Mouse (Mus musculus) embryonic fibroblast, embryonic 13.5 days (primary cell): Measurements from ENCODE around the gene Itgb5. TPM values are rescaled to one million over a fixed set of nuclear protein-coding genes. Genes with fewer than 3 reads are reported as not detected.

Source experiments
- H3K27ac ChIP-seq: 2 replicates; pipeline ENCODE4 v1.5.1; 2012; ENCODE audit warnings: low read length, control low read depth, inconsistent platforms; ENCODE audit not compliant: insufficient read depth
- H3K4me1 ChIP-seq: 2 replicates; pipeline ENCODE4 v1.6.1; 2011; ENCODE audit warnings: low read length; ENCODE audit not compliant: control insufficient read depth, insufficient read depth
- H3K4me3 ChIP-seq: 2 replicates; pipeline ENCODE4 v1.5.1; 2011; ENCODE audit warnings: mild to moderate bottlenecking, control low read depth, low read length; ENCODE audit not compliant: insufficient read depth
- CTCF ChIP-seq: IDR thresholded peaks from 2 replicates; pipeline ENCODE4 v1.5.1; 2011; ENCODE audit warnings: mild to moderate bottlenecking, control low read depth, low read length, moderate library complexity, borderline replicate concordance; ENCODE audit not compliant: insufficient read depth
- POLR2A ChIP-seq: IDR thresholded peaks from 2 replicates; pipeline ENCODE4 v1.6.1; 2011; ENCODE audit warnings: low read depth, mild to moderate bottlenecking, control low read depth, low read length, moderate library complexity
- polyA plus RNA-seq: library from polyadenylated mRNA; stranded (reverse); fragments of >200 nt; gene quantifications from 2 replicates; pipeline ENCODE4 v1.2.4, GENCODE M21; 2011; ENCODE audit warnings: low read depth; ENCODE audit not compliant: missing spikeins, insufficient read length

The Itgb5 gene
- polyA plus RNA-seq, 1 experiment = 348 TPM

DNA sequence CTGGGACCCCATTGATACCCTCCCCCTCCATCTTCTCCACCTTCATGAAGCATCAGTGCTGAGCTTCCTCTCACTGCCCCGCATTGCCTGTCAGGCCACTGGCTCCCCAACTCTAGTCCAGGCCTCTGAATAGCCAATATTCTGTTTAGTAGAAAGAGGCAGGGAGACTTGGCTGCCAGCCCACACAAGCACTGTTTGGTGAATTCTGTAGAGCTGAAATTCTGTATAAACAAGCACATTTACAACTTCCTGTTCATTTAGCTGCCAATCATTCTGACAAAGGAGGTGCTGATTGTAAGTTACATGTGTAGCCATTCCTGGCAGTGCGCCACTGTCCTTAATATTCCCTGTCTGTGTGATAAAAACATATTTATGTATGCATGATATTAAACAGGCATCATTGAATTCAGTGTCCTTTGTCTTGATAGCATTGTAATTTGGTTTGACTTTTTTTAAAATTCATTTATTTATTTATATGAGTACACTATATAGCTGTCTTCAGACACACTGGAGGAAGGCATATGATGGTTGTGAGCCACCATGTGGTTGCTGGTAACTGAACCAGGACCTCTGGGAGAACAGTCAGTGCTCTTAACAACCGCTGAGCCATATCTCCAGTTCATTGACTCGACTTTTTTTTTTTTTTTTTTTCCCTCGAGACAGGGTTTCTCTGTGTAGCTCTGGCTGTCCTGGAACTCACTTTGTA lies 105.4 kb downstream of the Itgb5 start:
- H3K4me3 ChIP-seq = no peak overlapping the region
- TF ChIP-seq POLR2A = no peak
- TF ChIP-seq CTCF = no peak
- no peak overlapping the region for H3K27ac ChIP-seq
- peaks cover 6% of the 10 kb centered on the region for H3K4me1 ChIP-seq

DNA sequence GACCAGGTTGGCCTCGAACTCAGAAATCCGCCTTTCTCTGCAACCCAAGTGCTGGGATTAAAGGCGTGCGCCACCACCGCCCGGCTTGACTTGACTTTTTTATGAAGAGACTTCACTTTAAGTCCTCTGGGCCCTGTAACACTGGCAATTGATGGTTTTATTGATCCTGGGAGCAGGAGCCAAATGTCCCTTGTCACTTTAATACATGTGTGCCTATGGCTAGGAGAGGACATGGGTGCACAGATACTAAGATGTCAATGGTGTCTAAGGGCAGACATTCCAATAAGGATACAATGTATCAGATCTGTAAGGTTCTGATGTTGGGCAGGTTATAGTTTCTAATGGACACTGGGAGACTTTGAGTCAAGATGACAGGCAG lies 105.9 kb downstream of the Itgb5 start:
- H3K27ac ChIP-seq = no peak overlapping the region
- H3K4me1 ChIP-seq = peaks cover 6% of the 10 kb centered on the region
- no peak for TF ChIP-seq POLR2A
- no peak for TF ChIP-seq CTCF
- no peak overlapping the region for H3K4me3 ChIP-seq

DNA sequence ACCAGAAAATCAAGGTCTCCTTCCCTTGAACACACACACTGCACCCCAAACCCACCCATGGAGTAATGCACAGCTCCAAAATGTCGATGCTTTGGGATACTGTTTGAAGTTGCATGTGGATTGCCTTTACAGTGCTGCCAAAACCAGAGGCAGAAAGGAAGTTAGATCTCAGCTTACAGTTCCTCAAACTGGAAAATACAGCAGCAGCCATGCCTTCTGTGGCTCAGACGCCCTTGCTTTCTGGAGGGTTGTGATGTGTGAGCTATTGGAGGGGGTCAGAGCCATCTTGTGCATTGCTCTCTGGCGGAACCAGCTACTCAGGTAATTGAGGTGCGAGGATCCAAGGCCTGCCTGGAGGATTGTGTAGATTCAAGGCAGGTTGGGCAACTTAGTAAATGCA lies 107.4 kb downstream of the Itgb5 start:
- no peak for TF ChIP-seq CTCF
- no peak overlapping the region for H3K27ac ChIP-seq

GRCm38 (mm10) chr16:33937567-33937966 lies 108.1 kb downstream of the Itgb5 start:
- Histone ChIP-seq H3K4me3 (no peak overlapping the region), H3K4me1 (peaks cover 18% of the 10 kb centered on the region), H3K27ac (no peak overlapping the region)
- TF ChIP-seq CTCF = no peak
- TF ChIP-seq POLR2A = no peak

More for the DNA sequence above, 107.4 kb downstream of the Itgb5 start:
- Histone ChIP-seq H3K4me3 (no peak overlapping the region), H3K4me1 (peaks cover 14% of the 10 kb centered on the region)

DNA sequence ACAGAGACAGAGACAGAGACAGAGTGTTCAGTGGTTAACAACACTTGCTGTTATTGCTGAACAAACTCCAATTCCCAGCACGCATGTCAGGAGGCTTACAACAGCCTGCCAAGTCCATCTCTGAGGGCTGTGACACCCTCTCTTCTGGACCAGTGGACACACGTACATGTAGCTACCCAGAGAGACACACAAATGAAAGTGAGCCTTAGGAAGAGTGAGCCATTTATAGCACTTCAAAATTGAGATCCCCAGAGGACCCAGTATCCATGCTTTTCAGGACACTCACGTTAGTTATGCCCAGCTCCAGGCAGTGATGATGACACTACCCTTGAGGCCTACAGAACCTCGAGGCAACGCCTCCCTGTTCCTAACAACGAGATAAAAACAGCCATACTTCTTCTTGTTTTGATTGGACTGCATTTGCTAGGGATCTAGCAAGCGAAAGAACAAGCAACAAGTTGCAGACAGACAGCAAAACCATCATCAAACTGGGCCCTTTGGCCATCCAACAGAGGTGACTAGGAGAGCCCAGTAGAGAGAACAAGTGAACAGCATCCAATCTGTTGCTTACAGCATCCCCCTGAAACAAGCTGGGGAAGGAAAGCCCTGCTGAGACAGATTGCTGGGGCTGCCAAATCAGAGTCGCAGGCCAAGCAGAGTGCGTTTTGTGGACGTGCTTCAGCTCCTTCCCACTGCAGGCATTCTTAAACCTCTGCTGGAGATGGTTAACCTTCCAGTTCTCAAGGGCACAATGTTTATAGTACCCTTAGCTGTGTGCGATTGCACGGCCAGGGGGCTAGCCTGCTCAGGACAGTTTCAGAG lies 109.1 kb downstream of the Itgb5 start:
- H3K27ac ChIP-seq = no peak overlapping the region
- H3K4me1 ChIP-seq = peaks cover 18% of the 10 kb centered on the region
- no peak for TF ChIP-seq POLR2A
- TF ChIP-seq CTCF = no peak

DNA sequence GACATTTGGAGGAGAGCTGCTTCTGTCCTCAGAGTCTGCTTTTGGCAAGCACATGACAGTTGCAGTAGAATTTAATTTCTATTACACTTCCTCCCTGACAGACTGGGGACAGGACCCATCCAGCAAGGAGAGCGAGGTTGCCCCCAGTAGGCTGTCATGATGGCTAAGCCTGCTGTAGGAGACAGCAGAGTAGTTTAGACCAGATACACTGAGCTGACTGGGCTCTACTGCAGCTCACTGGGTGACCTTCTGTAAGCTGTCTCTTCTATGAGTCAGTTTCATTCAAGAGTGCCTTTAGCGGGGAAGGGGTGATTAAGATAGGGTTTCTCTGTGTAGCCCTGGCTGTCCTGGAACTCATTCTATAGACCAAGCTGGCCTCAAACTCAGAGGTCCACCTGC lies 109.7 kb downstream of the Itgb5 start:
- Histone ChIP-seq H3K4me3 (no peak overlapping the region), H3K4me1 (peaks cover 18% of the 10 kb centered on the region), H3K27ac (no peak overlapping the region)
- no peak for TF ChIP-seq POLR2A
- TF ChIP-seq CTCF = no peak

More for the DNA sequence above, 109.1 kb downstream of the Itgb5 start:
- H3K4me3 ChIP-seq = no peak overlapping the region

GRCm38 (mm10) chr16:33939636-33940035 lies 110.2 kb downstream of the Itgb5 start:
- TF ChIP-seq CTCF = no peak
- no peak for TF ChIP-seq POLR2A
- H3K4me1 ChIP-seq = peaks cover 15% of the 10 kb centered on the region

GRCm38 (mm10) chr16:33940095-33940494 lies 110.6 kb downstream of the Itgb5 start:
- Histone ChIP-seq H3K27ac (no peak overlapping the region), H3K4me1 (peaks cover 15% of the 10 kb centered on the region), H3K4me3 (no peak overlapping the region)
- no peak for TF ChIP-seq POLR2A
- no peak for TF ChIP-seq CTCF

More at GRCm38 (mm10) chr16:33939636-33940035, 110.2 kb downstream of the Itgb5 start:
- Histone ChIP-seq H3K27ac (no peak overlapping the region), H3K4me3 (no peak overlapping the region)

- Histone ChIP-seq H3K4me3 (no peak overlapping the region), H3K4me1 (peaks cover 15% of the 10 kb centered on the region), H3K27ac (peak overlapping the region; percentile 32)
- TF ChIP-seq CTCF (no peak), POLR2A (no peak)
Measured at GRCm38 (mm10) chr16:33941271-33941781, 111.9 kb downstream of the Itgb5 start.

DNA sequence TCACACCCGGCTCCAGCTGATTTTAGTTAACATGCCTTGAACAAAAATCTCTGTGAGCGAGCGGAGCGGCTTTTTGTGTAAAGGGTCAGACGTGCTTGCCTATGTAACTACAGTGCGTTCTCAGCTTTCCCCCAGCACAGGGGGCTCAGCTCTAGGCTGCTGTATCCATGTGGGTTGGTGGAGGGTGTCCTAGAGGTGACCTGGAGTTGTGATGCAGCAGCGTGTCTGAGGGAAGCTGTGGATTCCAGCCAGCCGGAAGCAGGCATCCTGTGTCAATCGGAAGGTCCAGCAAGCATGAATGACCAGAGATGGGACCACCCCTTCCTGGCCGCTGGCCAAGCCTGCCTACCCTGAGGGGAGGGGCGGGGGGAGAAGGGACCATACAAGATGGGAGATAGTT lies 112.9 kb downstream of the Itgb5 start:
- no peak for TF ChIP-seq POLR2A
- TF ChIP-seq CTCF = no peak
- H3K4me3 ChIP-seq = no peak overlapping the region
- H3K27ac ChIP-seq = peak overlapping the region; percentile 32; the same call in 1 of the 2 replicates
- peaks cover 15% of the 10 kb centered on the region for H3K4me1 ChIP-seq
